Mouse (Mus musculus) MEL-GATA-1-ER (cell line): ENCODE results near the gene E2f8.
A peak's percentile ranks its signal among the peaks of the same experiment; 100 is the strongest.

Source experiments
- DNase-seq: peaks from one replicate; pipeline ENCODE4 v3.0.0-alpha.2; 2012; ENCODE audit warnings: low read depth; ENCODE audit errors: extremely low read depth

Gene E2f8

DNA sequence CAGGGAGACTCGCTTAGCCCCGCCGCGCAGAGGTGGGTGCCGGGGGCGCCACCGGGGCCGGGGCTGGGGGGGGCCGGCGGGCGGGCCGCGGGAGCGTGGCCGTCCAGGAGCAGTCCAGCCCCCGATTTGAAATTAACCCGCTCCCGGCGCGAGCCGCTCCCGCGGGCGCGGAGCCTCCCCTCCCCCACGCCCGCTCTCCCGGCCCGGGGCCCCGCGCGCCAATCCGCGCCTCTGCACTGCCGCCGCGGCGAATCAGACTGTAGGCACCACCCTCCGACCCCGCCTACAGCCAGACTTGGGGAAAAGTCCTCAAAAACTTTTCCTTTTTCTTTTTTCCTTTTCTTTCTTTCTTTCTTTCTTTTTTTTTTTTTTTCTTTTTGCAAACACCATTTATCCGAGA lies at the start of gene E2f8:
Gene E2f8 (minus strand): TSS at position 111 of the 400 bp plus-strand sequence.
- no peak for DNase-seq

DNA sequence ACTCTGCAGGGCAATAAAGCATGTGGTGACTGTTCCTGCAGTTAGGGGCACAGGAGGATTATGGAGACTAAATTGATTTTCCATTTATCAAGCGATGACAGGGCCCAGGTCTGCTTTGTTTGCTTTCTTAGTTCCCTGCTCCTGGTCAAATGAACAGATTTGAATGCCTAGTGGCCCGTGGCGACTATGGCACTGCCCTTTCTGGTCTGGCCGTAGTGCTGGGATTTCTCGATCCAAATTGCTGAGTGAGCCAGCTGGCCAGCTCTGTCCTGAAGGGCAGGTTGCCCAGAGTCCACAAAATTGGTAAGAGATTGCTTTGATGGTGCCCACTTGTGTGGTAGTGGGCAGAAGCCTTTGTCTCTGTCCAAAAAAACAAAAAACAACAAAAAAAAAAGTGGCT lies 49.0 kb upstream of the E2f8 start:
- DNase-seq: no peak

DNA sequence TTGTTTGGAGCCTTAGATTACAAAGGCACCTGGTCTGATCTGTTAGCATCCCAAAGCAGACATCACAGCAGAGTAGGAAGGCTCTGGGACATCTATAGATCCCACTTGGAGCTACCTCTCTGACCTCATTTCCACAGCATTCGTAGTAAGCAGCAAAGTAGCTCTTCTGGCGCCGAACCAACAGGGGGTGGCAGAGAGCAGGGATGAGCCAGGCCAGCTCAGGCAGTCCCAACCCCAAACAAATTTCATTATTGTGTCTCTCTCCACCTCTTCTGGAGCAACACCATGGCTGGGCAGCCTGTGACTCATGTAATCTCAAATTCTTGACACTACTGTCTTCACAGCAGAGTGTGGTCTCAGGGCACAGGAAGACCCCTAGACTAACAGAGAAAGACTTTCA lies 47.0 kb upstream of the E2f8 start:
- peak; percentile 26 for DNase-seq

DNA sequence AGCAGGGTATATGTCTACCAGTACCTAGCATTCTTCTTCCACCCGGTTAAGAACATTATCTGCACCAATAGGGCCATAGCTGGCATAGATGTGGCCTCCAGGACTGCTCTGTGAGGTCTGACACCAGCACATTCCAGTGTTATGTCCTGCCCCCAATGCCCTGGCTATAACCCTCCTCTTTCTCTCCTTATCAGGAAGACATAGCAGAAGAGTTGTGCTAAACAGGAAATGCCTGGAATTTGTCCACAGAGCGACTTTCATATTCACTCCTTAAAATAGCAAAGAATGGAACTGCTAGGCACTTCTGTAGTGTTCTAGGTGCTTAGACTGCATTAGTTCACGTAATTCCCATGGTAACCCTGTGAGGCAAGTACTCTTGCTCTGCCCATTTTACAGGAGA lies 43.8 kb upstream of the E2f8 start:
- DNase-seq: no peak

DNA sequence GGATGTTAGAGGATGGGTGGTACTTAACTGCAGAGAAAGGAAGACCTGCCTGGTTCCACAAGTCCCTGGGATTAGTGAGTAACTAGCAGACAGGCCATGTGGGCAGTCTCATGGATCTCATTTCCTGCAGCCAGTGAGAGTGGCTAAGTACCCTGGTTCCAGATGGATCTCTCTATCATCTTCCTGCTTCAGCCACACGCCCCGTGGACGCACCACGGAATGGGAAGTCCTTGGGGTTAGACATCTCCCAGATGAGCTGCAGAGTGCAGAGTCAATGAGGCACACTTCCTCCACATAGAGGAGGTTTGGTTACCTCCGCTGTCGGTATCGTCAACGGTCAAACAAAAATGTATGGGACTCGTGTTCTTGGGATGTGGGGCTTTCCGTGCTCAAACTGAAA lies 42.2 kb upstream of the E2f8 start:
- no peak for DNase-seq

DNA sequence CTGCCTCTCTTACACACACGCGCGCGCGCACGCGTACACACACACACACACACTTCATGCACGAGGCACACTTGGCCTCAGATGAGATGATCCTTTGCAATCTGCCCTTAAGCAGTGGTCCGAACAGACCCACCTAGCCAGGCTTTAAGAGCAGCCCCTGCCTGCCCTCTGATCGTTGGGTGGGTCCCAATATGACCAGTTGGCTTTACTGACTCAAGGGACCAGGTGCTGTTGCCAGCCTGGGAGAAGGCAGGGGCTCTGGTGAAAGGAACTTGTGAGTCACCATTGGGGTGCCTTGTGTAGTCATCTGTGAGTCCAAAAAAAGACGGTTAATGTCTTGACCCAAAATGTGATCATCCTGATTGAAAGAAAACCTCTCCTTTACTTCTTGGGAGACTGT lies 37.0 kb upstream of the E2f8 start:
- DNase-seq: no peak

DNA sequence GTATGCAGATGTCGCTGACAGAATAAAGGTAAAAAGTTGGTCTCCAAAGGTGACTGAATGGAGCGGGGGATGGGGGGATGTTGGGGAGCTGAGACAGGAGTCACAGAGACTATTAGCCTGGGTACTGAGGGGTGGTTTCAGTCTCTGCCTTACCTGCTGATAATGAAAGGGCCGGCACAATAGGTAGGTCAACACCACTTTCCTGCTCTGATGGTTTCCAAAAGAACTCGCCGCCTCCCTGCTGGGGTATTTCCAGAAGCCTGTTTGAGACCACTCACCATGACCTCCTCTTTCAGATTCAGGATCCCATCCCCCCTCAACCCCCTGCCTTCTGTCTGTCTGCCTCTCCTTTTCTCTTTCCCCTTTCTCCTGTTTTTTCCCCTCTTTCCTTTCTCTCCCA lies 36.6 kb upstream of the E2f8 start:
- DNase-seq: no peak

DNA sequence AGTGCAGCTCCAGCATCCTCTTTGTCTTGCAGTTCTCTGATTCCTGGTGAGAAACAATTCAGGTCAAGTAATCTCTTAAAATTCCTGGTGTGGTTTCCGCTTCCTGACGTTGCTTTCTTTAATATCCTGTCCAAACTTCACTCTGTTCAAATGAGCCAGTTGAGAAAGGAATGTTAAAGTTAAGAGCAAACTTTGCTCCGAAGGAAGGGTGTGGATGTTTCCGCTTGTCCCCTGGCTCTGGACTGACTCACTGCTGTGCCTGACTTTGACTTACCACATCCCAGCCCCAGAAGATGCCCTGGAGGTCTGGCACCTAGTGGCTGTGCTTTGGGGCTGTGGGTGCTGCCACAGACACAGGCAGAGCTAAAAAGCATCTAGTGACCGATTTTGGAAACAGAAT lies 36.1 kb upstream of the E2f8 start:
- no peak for DNase-seq

DNA sequence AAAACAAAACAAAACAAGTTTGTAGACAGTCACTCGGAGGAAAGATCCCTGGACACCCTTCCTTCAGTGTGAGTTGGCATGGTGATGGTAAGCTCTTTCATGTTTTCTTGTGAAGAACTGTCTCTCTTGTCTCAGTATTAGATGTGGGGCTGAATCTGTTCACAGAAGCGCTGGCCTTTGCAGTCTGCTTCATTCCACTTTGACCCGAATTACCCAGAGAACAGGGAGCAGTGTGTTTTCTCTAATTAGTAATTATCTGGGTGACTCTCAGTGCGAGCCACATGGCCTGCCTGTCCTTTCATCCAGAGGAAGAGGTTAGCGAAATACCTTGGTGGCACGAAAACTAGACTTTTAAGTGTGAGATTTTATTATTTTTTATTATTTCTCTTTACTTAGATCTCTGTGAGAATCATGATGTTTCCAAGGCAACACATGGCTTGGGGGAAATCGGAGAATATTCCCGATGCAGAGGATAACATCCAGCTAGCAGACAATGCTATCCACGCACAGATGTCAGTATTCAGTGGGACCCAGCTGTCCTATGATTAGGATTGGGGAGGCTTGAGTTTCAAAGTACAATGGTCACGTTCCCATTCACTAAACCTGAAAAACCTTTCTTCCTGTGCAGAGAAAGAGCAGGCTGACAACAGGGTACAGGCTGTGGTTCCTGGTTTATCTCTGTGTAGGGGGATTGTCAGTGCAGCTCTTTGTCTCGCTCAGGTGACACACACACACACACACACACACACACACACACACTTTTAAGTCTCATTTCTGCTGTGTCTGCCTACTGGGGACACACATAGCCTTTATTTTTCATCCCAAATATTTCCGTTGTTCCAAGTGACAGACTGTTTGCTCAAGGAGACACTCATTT lies 33.5 kb upstream of the E2f8 start:
- DNase-seq: no peak

DNA sequence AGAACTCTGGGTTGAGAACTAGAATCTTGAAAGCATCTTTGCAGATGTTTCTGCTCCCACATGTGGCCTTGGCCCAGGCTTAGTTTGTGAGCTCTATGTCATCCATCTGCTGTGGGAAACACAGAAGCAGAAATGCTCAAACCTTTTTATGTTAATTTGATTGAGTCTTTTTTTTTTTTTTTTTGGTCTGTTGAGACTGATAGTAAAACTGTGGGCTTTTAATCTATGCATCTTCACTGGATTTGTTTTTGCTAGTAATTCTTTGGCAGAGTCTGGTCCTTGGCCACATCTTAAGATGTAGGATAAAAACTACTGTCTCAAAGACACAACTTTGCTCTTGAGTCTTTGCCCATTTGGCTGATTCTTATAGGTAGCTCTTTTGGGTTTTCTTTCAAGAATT lies 29.8 kb upstream of the E2f8 start:
- no peak for DNase-seq

DNA sequence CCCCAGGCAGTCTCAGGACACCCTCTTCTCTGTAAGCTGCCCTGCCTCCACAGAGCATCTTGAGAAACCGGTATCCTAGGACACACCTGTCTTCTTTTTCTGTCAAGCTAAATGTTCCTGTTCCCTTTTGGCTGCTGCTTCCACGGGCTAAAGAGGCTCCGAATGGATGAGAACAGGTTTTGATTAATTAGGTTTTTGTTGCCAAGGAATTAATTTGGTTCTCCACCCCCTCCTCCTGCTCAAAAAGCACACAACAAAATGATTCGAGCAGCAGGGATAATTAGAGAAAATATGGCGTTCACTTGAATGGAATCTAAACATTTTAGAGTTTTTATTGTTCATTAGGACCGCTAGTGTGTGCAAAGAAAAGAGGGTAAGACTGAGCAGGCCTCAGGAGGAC lies 28.9 kb upstream of the E2f8 start:
- DNase-seq: no peak

DNA sequence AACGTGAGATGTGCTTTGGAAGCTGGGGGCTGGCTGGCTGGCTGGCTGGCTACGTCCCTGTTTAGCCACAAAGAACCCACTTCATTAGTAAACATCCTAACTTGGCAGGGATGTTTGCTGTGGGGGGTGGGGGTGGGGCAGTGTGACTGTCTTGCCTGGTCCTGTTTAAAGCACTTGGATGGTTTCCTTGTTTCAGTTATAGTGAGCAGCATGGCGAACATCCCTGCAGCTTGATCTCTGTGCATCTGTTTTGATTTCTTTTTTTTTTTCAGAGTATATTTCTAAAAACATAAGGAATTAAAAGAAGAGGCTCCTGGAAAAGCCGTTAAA lies 27.9 kb upstream of the E2f8 start:
- no peak for DNase-seq

DNA sequence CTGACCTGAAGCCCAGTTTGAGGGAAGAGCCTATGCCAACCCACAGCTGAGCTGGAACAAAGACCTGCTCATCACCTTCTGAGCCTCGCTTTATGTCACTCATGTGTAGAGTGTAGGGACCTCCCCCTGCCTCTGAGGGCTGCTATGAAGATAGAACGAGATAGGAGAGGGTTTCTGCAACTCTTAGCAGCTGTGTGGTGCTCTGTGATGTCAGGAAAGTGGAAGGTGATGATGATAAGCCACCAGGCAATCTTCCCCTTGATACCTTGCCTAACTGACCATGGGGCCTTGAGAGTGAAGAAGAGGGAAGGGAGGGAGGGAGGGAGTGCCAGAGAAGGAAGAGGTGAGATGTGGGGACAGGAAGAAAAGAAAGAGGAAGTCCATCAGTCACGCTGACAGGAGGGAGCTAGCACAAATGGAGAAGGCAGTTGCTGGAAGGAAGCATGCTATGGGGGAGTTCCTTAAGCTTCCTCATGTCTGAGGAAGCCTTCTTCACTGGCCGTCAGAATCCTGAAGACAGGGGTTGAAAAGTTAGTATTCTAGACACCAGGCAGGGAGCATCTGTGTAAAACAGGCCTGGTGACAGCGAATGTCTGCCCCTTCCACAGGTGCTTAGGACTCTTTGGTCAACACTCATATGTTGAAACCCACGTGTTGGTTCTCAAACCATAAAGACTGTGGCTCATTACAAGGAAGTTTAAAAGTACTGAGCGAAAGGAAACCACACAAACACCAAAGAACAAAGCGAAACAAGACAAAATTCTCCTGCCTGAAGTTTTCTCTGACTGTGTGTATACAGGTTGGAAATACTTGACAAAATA lies 27.3 kb upstream of the E2f8 start, which contains the start of gene Nav2:
Gene Nav2 (plus strand): TSS at position 196 of the 821 bp plus-strand sequence.
- DNase-seq: peak; percentile 86

DNA sequence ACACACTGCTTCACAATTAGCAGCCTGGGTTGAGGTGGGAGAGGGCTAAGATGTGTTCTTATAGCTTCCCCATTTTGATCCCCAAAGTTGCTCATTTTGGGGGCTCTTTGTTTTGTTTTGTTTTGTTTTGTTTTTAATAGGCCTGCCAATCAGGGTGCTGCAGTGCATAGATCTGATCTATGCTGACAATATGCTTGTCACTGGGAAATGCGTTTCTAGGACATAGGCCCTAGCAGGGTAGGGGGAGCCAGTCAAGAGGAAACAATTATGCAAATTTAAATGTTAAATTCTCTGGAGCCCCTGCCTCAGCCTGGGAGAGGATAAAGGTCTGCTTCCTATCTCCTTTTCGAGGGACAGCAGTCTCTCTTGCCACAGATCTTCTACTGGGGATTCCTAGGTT lies 21.1 kb upstream of the E2f8 start:
- DNase-seq: no peak

DNA sequence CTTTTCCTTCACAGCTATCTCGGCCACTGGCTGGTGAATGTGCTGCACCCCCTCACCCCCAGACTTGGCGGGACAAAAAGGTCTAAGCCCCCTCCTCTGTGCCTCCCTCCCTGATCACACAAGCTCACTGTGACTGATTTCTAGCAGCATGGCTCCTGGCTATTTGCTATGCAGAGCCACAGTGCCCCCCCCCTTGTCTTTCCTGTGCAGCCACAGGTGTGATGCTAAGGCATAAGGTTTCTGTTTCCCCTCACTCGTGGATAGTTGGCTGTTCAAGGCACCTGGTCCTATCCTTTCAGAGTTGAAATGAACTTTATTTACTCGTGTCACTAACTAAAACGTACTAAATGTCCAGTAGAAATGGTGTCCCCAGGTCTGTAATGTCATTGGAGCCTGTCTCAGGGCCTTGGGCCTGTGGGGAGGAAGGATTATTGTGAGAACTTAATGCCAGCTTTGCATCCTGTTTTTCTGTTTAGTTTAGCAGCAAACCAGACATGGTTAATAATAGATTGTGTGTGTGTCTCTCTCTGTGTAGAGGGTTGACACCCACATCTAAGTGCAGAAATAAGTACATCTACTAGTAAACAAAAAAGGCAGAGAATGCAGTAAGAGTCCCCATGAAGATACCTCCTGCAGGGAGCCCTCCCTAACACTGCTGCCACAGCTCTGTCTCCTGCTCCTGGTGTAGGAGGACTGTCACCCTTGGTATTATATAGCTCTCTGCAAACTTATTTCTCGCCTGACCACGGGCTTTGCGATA lies 19.2 kb upstream of the E2f8 start:
- no peak for DNase-seq

DNA sequence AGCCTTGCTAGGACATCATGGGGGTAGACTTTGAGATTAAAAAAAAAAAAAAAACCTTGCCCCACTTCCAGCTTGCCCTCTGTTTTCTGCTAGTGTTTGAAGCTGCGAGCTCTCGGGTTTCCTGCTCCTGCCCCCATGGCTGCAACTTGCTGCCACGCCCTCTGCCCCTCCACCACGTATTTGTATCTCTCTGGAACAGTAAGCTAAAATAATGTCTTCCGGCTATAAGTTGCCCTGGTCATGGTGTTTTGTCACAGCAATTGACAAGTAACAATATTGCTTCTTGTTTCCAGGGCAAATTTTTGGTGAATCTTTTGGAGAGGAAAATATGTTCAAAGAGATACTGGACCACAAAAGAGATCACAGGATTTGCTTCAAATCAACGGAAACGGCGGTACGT lies 17.0 kb upstream of the E2f8 start:
- no peak for DNase-seq

DNA sequence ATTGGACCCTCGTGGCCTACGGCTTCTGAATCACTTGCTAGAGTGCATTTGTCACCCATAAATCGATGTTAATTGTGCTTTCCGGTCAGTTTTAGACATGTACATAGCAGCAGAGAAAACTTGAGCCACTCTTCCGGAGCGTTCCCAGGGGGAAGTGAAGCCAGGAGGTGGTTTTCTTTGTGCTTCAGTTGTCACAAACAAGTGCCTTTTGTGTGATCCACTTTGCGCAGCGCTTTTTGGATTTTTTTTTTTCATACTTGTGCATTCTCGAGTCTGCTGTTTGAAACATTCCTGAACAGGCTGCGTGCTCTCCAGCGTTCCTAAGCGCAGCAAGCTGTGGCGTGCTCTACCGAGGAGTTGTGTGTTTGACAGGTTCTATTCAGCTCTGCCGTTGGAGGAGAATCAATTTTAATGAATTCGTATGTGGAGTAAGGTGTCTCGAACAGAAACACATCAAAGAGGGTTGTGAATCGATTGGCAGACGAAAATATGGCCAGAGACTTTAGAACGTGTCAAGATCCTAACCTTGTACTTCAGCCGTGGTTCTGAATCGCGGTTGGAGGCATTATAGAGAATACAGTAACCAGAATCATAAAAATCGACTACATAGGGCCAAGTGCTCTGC lies 16.3 kb upstream of the E2f8 start:
- no peak for DNase-seq

DNA sequence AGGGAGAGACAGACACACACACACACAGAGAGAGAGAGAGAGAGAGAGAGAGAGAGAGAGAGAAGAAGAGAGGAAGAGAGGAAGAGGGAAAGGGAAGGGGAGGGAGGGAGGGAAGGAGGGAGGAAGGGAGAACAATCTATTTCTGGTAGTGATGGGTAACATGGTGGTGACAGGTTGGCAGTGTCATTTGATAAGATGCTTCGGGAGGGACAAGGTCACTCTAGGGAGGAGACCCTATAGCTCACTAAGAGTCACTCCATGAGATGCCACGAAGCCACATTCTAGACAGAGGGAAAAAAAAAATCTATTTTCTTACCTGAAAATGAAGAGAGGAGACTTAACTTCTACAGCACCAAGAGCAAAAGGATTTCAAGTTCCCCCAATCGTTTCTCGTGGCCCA lies 14.7 kb upstream of the E2f8 start:
- no peak for DNase-seq

DNA sequence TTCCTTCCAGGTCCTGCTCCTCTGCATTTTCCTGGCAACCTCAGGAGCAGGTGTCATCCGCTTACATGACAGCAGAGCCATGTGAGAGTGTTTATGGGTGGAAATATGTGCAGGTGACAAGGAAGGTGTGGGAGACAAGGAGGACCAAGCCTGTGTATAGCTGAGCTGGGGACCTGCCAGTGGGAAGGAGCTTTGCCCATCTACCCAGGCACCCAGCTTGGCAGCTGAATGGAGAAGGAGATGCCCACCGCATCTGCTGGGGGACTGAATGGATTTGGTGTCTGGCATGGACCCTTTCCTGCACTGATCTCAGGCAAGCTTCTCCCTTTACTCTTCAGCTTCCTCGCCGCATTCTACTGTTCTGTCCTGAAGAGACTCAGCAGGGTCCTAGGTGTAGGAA lies 14.1 kb upstream of the E2f8 start:
- DNase-seq: no peak

DNA sequence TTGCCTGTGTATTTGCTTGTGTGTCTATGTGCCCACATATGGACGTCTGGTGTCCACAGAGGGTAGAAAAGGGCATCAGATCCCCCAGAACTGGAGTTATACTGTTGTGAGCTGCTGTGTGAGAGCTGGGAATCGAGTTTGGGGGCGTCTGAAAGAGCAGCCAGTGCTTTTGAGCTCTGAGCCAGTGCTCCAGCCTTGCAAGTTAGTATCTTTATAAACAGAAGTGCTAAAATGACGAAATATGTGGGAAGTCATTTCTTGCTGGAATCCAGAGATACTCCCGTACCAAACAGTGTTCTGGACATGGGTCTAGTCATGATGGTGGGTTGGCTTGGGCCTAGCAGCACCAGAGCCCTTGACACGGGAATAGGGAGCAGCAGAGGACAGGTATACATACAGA lies 13.4 kb upstream of the E2f8 start:
- no peak for DNase-seq

DNA sequence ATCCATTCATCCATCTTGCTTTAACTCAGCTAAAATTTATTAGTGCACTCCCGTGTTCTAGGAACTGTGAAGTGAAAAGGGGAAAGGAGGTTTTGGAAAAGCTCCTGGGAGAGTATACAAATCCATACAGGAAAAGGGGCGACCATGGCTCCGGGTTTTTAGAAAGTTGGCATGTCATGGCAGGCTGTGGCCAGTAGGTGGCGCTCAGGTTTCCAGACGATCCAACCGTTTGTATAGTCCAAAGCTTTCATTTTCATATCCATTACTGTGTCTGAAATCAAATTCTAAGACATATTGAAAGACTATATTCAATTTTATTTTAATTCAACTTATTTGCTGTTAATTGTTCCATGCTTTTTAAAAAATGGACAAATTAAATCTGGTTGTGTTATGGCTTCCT lies 12.8 kb upstream of the E2f8 start:
- DNase-seq: no peak

DNA sequence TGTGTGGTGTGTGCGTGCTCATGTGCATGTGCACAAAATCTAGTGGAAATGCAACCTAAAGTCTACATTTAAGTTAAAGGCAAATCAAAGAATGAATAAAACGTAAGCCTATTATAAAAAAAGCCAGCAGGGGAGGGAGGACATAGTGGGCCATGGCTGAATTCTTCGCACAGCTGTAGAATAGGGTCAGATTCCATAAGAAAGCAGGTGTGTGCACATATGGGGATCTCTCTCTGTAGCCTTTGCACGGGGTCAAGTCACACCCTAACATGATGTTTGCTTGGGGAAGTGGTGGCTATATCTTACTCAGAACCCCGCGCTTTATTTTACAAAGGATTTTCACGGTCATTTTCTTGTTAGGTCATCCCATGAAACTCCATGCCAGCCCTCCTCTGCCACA lies 11.7 kb upstream of the E2f8 start:
- no peak for DNase-seq
